In genomic region chr2:32182676-32183296, GRCm38 (mm10) we compare ENCODE assay signal across 8 mouse cellular contexts. TPM values are rescaled to one million over a fixed set of nuclear protein-coding genes. Genes with fewer than 3 reads are reported as not detected.
A peak's percentile ranks its signal among the peaks of the same experiment; 100 is the strongest.
DNase-seq lines count a peak whose midpoint lies in the region; ATAC-seq and TF ChIP-seq lines count a peak whose summit lies in the region.

No protein-coding gene starts in this region.

- H3K4me1 ChIP-seq in heart, postnatal 0 days (ENCODE audit: control insufficient read depth, insufficient read depth) = peaks cover 48% of the 10 kb centered on the region
- H3K4me1 ChIP-seq in limb, embryonic 13.5 days = peaks cover 17% of the 10 kb centered on the region

- H3K9ac ChIP-seq in heart, postnatal 0 days (replicated peaks; ENCODE audit: low read depth, low read length) = no peak overlapping the region
- H3K9ac ChIP-seq in limb, embryonic 13.5 days = no peak overlapping the region; the same call in 1 of the 2 replicates

- no peaks in the 10 kb centered on the region for H3K27me3 ChIP-seq in heart, postnatal 0 days (ENCODE audit: control insufficient read depth, insufficient read depth, low read length)
- H3K27me3 ChIP-seq in limb, embryonic 13.5 days = no peaks in the 10 kb centered on the region

- TF ChIP-seq EP300 in heart, postnatal 0 days (IDR thresholded peaks at IDR 0.05; ENCODE audit: low read depth) = no peak

- no peak for TF ChIP-seq CTCF in heart, postnatal 0 days (IDR thresholded peaks at IDR 0.05; ENCODE audit: low read depth)

- DNase-seq in left cerebral cortex, adult 18-20 months (ENCODE audit: low spot score in 2 of 2) = peak; percentile 58 to 73
- DNase-seq in left cerebral cortex, adult 11 months (ENCODE audit: low spot score) = no peak
- peak; percentile 64 to 68 for DNase-seq in cerebellum, postnatal 25 days
- no peak for DNase-seq in heart, postnatal 0 days (ENCODE audit: low spot score)
- DNase-seq in right cerebral cortex, postnatal 25 days = peak; percentile 50
- DNase-seq in adipocyte (ENCODE audit: low spot score) = no peak
- no peak for DNase-seq in frontal cortex, postnatal 25 days (ENCODE audit: low spot score in 2 of 2)

- 0 out of 2 replicates have a peak, but pooled peaks have one; percentile 26 for ATAC-seq in heart, postnatal 0 days (ENCODE audit: insufficient read depth, low read depth)
- ATAC-seq in limb, embryonic 13.5 days (ENCODE audit: low FRiP score, low read depth) = no peak

- H3K4me3 ChIP-seq in heart, postnatal 0 days (ENCODE audit: low read depth, low read length) = no peak overlapping the region
- H3K4me3 ChIP-seq in limb, embryonic 13.5 days = no peak overlapping the region

- H3K27ac ChIP-seq in heart, postnatal 0 days (ENCODE audit: low read depth) = peak overlapping the region; percentile 53
- H3K27ac ChIP-seq in limb, embryonic 13.5 days = peak overlapping the region; percentile 33; the same call in 1 of the 2 replicates

- 59% methylated on average over 13 of the region's 13 CpGs for WGBS in heart, postnatal 0 days
- WGBS in limb, embryonic 13.5 days = 84% methylated on average over 13 of the region's 13 CpGs

- H3K4me2 ChIP-seq in heart, postnatal 0 days (ENCODE audit: low read depth, low read length) = no peak overlapping the region
- H3K4me2 ChIP-seq in limb, embryonic 13.5 days (replicated peaks) = no peak overlapping the region

- peaks cover 45% of the 10 kb centered on the region for H3K36me3 ChIP-seq in heart, postnatal 0 days (replicated peaks; ENCODE audit: control insufficient read depth, insufficient read depth, low read length)
- H3K36me3 ChIP-seq in limb, embryonic 13.5 days = peaks cover 52% of the 10 kb centered on the region

- H3K9me3 ChIP-seq in heart, postnatal 0 days (replicated peaks; ENCODE audit: control insufficient read depth, low read length) = no peaks in the 10 kb centered on the region
- no peaks in the 10 kb centered on the region for H3K9me3 ChIP-seq in limb, embryonic 13.5 days

RNA-seq across cellular contexts. Expression of gene Prrc2b, which starts 31.9 kb away (rescaled TPM):
- total RNA-seq in left cerebral cortex, adult 18-20 months (2021) = 100 to 1,000 TPM; 259 to 266 TPM
- 66.5 and 74.1 TPM in 2 replicates for total RNA-seq in heart, postnatal 0 days (2014; rRNA removed; ENCODE audit: low replicate concordance)
- 16.1 and 19.5 TPM in 2 replicates for polyA plus RNA-seq in heart, postnatal 0 days (2015; fragmentation: Nextera tagmentation; extraction: Ambion mirVana)
- polyA plus RNA-seq in limb, embryonic 13.5 days (2015; fragmentation: Nextera tagmentation; extraction: Ambion mirVana) = 49.0 and 52.7 TPM in 2 replicates

RNA-seq across cellular contexts. Expression of gene Pomt1, which starts 53.6 kb away (rescaled TPM):
- 10 to 100 TPM; 19.3 to 23.5 TPM for total RNA-seq in left cerebral cortex, adult 18-20 months (2021)
- total RNA-seq in heart, postnatal 0 days (2014; rRNA removed; ENCODE audit: low replicate concordance) = 19.8 and 21.4 TPM in 2 replicates
- polyA plus RNA-seq in heart, postnatal 0 days (2015; fragmentation: Nextera tagmentation; extraction: Ambion mirVana) = 6.7 and 7.4 TPM in 2 replicates
- 27.3 and 28.0 TPM in 2 replicates for polyA plus RNA-seq in limb, embryonic 13.5 days (2015; fragmentation: Nextera tagmentation; extraction: Ambion mirVana)

Comparison
In these comparisons a context has a peak if more than half of its experiments do, and no peak if none do; other contexts are left out.
1. DNase-seq: peak in left cerebral cortex, adult 18-20 months (2 of 2), cerebellum, postnatal 25 days (2 of 2) and right cerebral cortex, postnatal 25 days (single experiment); none in left cerebral cortex, adult 11 months (single experiment), heart, postnatal 0 days (single experiment), adipocyte (single experiment) and frontal cortex, postnatal 25 days (0 of 2).